In genomic region chr13:63350076-63350475, GRCm38 (mm10) we compare ENCODE assay signal across 15 mouse cellular contexts.
"Had no signal": no experiment of that assay in that cellular context is flagged by ENCODE, and none has a peak within 500 bp of the region (broad histone marks: within the 10 kb centered on the region; RNA-seq: fewer than 3 reads in every experiment).

No protein-coding gene starts in this region.

- H3K4me3 ChIP-seq: neural tube, embryonic 15.5 days; stomach, embryonic 15.5 days had no signal

- H3K9ac ChIP-seq: neural tube, embryonic 15.5 days; stomach, embryonic 15.5 days had no signal

- H3K4me2 ChIP-seq: neural tube, embryonic 15.5 days; stomach, embryonic 15.5 days had no signal

- H3K27ac ChIP-seq: neural tube, embryonic 15.5 days; stomach, embryonic 15.5 days; stomach, postnatal 0 days had no signal

- DNase-seq: retina, postnatal 1 day; right cerebral cortex, adult 18-20 months; right cerebral cortex, postnatal 14 days; right cerebral cortex, postnatal 25 days; right cerebral cortex, postnatal 4 days; spleen, adult 18-20 months; thymus, adult 18-20 months; thymus, adult 2 months; thymus, postnatal 14 days; thymus, postnatal 25 days; thymus, postnatal 36 days; thymus, postnatal 4 days had no signal

- H3K4me1 ChIP-seq: neural tube, embryonic 15.5 days; stomach, embryonic 15.5 days had no signal

- H3K27me3 ChIP-seq: neural tube, embryonic 15.5 days; stomach, embryonic 15.5 days had no signal

- H3K36me3 ChIP-seq: neural tube, embryonic 15.5 days; stomach, embryonic 15.5 days had no signal

- H3K9me3 ChIP-seq: neural tube, embryonic 15.5 days; stomach, embryonic 15.5 days had no signal
